Mouse (Mus musculus): ENCODE results near the gene Arpc5l.
"Not testable (repeated sequence)": the region's sequence is repeated elsewhere in the genome, so short reads cannot be mapped to it uniquely, and the experiment has no call there.

The Arpc5l gene

GRCm38 (mm10) chr2:38999910-39000586, 5.1 kb upstream of the Arpc5l start:
- no peak for DNase-seq (ENCODE audit: low spot score)

GRCm38 (mm10) chr2:39000587-39000919, 4.6 kb upstream of the Arpc5l start:
- no peak for DNase-seq (ENCODE audit: low spot score)

GRCm38 (mm10) chr2:39001866-39002265, 3.3 kb upstream of the Arpc5l start:
- no peak for DNase-seq (ENCODE audit: low spot score)

GRCm38 (mm10) chr2:39003106-39003505, 2.0 kb upstream of the Arpc5l start:
- DNase-seq (ENCODE audit: low spot score) = no peak

GRCm38 (mm10) chr2:39003512-39003911, 1.6 kb upstream of the Arpc5l start:
- DNase-seq (ENCODE audit: low spot score) = no peak

- DNase-seq (ENCODE audit: low spot score) = peak; percentile 62
These were observed 776 bp upstream of the Arpc5l start for GRCm38 (mm10) chr2:39004372-39004771.

- no peak for DNase-seq (ENCODE audit: low spot score)
These were observed 479 bp downstream of the Arpc5l start, which contains the start of gene Rpl35 for GRCm38 (mm10) chr2:39005574-39006079. Gene Rpl35, minus strand, starts transcription at chr2:39005624.

DNA sequence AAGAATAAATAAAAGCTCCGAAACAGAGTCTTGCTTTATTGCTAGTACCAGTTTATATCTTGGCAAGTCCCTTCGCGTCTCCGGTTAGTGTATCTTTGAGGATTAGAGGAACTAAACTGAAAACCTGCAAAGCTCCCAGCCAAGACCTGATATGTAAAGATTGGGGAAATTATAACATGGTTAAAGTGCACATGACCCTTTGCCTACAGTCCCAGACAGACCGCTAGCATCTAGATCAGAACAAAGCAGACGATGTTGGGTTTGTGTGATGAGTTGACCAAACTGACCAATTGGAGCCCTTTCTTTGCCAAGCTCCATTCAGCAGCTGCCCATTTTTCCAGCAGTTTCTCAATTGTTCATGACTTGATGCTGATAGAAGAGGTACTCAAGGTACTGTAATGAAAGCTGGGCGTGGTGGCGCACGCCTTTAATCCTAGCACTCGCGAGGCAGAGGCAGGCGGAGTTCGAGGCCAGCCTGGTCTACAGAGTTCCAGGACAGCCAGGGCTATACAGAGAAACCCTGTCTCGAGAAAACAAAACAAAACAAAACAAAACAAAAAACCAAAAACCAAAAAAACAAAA, 1.1 kb downstream of the Arpc5l start:
- DNase-seq (ENCODE audit: low spot score) = no peak

DNA sequence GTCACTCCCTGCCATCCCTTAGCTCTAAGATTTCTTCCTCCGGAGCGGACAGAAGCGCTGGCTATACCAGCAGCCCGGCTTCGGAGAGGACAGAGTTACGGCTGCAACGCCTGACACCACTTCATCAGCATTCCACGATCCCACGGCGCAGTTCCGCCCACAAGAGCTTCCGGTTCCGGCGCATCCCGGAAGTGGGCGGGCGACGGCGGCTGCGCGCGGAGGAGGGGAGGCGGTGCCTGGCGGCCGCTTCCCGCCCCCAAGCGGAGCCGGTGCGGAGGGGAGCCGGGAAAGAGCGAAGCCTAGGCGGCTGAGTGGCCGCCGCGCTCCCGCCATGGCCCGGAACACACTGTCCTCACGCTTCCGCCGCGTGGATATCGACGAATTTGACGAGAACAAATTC, 2.7 kb downstream of the Arpc5l start:
- peak; percentile 96 for DNase-seq (ENCODE audit: low spot score)

- peak; percentile 55 for DNase-seq (ENCODE audit: low spot score)
These were observed 3.3 kb downstream of the Arpc5l start for GRCm38 (mm10) chr2:39008350-39008851.

DNA sequence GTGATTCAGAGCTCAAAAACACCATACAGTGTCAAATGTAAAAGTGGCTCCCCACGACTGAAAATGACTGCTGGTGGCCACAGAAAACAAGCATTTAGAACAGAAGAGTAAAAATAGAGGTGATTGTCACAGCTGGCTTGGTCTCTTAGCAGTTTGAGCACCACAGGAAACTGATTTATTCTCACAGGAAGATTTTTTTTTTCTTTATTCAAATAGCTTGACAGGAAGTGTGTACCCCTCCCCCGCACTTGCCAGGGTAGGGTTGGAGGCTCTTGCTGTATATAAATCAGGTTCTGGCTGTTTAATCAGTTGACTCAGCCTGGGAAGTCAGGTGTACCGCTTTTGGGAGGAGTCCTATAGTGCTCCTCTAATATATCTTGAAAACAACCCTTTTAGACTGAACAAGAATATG, 3.8 kb downstream of the Arpc5l start:
- DNase-seq (ENCODE audit: low spot score) = peak; percentile 69

- not testable (repeated sequence) for DNase-seq (ENCODE audit: low spot score)
These were observed 5.0 kb downstream of the Arpc5l start for GRCm38 (mm10) chr2:39010144-39010543.

DNA sequence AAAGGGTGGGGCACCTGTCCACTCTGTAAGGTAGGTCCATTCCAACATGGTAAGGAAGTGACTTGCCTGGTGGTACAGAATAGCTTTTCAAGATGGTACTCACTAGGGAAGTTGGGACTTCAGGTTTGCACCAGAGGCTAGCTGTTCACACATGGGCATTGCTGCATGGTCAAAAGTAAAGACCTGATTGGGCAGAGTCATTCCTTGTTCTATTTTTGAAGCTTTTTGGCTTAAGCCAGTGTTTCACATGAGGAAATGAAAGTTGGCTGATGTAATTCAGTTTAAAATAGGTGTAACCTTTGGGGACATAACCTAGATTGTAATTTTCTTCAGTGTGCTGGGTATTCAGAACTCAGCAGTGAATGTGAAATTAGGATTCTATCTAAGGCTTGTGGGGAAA, 6.1 kb downstream of the Arpc5l start:
- no peak for DNase-seq (ENCODE audit: low spot score)

DNA sequence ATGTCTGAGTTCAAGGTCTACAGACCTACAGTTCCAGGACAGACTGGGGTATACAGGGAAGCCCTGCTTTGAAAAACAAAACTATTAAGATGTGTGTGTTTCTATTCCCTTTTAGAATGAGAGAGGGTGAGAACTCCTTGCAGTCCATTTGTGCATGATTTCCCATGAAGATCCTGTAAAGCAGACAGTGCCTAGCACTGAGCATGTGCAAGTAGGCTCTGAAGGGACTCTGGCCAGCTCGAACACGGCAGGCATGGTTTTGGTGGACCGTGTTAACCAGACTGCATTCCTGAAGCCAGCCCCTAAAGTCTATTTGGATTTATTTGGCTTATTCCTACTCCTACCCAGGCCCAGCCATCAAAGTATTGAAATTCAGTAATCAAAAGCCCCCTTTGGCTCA, 6.8 kb downstream of the Arpc5l start:
- no peak for DNase-seq (ENCODE audit: low spot score)

- DNase-seq (ENCODE audit: low spot score) = no peak
These were observed 7.7 kb downstream of the Arpc5l start for GRCm38 (mm10) chr2:39012768-39013279.

DNA sequence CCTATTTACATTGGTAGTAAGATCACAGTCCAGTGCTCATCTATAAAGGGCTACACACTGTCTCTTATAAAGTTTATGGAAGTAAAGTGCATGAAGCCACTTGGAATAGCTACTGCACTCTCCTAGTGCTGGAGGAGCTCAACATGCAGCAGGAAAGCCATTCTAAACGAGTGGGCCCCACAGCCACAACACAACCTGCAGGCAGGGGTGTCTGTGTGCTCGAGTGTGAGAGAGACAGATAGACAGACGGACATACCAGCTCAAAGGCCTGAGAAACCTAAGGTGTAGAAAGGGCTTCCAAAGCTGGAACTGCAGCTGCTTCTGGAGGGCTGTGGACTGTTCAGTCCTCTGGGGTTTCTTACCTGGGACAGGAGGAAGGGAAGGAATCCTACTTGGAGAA, 11.4 kb downstream of the Arpc5l start:
- no peak for DNase-seq (ENCODE audit: low spot score)

GRCm38 (mm10) chr2:39020004-39020403, 14.9 kb downstream of the Arpc5l start:
- DNase-seq (ENCODE audit: low spot score) = no peak

DNA sequence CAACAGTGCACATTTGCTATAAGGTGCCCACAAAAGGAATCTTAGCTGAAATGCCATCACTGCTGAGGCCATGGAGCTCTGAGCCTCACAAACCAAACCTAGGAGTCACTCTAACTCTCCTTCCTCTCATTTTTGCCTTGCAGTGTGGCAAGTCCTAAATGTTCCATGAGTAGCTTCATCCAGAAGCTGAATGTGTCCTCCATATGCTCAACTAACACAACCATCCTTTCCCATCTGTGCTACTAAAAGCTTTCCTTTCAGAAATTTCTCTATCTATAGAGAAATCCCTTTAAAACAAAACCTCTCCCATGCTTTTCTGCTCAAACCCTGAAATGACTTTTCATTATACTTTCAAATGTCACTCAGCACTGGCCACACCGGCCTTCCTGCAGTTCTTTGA, 26.5 kb downstream of the Arpc5l start:
- no peak for DNase-seq (ENCODE audit: low spot score)

DNA sequence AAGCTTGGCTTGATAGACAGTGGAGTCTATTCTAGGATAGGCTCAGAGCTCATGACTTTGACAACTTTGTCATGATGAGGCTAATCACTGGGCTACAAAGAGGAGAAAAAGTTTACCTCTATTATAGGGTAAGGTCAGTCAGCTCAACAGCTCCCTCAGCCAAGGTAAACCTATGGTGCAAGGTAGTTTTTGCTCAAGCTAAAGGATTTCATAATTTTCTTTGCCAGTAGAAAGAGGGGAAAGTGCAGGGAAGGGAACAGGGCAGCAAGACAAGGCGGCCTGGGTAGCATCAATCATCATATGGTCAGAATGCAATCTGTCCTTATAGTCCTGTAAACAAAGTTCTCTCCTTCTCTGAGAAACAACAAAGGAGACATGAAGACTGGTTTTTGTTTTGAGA, 35.1 kb downstream of the Arpc5l start:
- DNase-seq (ENCODE audit: low spot score) = no peak

GRCm38 (mm10) chr2:39048515-39048914, 43.4 kb downstream of the Arpc5l start:
- no peak for DNase-seq (ENCODE audit: low spot score)

- DNase-seq (ENCODE audit: low spot score) = no peak
These were observed 59.7 kb downstream of the Arpc5l start for GRCm38 (mm10) chr2:39064687-39065399.
